Mouse (Mus musculus): ENCODE data around the gene Prkcsh.

GRCm38 (mm10) chr9:21977972-21978371 lies 24.6 kb upstream of the Prkcsh start:
- TF ChIP-seq KAT2A (conservative IDR thresholded peaks at IDR 0.05; ENCODE audit: low read depth, low read length) (no peak), CTCF (IDR thresholded peaks at IDR 0.05 in 2 of 3, conservative IDR thresholded peaks at IDR 0.05 in 1 of 3; ENCODE audit: control insufficient read depth in 1 of 3, insufficient read depth in 1 of 3, low read depth in 2 of 3, low read length in 3 of 3, poor library complexity in 1 of 3, severe bottlenecking in 1 of 3) (peak; percentile 98 to 100 (median 99)), MXI1 (IDR thresholded peaks at IDR 0.05; ENCODE audit: low read depth, low read length) (no peak), POLR2A (IDR thresholded peaks at IDR 0.05; ENCODE audit: control insufficient read depth in 1 of 2, insufficient read depth in 1 of 2, low read depth in 1 of 2, low read length in 2 of 2, poor library complexity in 1 of 2) (no peak), CHD1 (IDR thresholded peaks at IDR 0.05; ENCODE audit: low read depth, low read length) (no peak), EP300 (IDR thresholded peaks at IDR 0.05; ENCODE audit: low read depth in 1 of 2, low read length in 2 of 2) (peak in 1 of 2 experiments; percentile 5; a peak in 1 of 4 replicates), ZKSCAN1 (IDR thresholded peaks at IDR 0.05; ENCODE audit: low read depth, low read length) (no peak)

Measured in MEL (cell line).